Mouse (Mus musculus) R1 (cell line): ENCODE results near the gene Shc3.

Source experiments
- DNase-seq: peaks from one replicate; pipeline ENCODE4 v3.0.0-alpha.2; 2018; ENCODE audit warnings: low read depth, low spot score

The Shc3 gene

DNA sequence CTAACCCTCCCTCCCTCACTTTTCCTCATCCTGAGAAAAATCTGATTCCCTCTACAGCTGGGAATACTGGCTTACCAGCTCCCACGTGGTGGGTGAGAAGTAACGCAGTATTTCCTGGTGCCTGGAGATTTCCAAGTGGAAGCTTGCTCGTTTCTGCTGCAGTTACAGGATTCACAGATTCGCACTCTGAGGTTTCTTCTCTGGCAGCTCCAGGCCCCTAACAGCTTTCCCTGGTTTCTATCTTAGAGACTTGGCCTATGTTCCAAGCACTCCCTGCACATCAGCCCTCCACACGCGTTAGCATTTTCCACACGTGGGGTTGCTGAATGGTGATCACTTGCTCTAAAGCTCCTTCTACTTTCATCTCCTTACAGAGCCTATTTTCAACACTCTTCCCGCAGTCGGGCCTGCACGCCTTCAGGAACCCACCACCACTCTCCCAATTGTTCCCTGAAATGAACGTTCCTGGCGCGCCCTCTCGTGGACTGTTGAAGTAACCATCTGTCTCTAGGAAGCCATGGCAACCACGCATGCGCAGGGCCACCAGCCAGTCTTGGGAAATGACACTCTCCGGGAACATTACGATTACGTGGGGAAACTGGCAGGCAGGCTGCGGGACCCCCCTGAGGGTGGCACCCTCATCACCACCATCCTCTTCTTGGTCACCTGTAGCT lies 150.8 kb downstream of the Shc3 start:
- peak; percentile 94 for DNase-seq

DNA sequence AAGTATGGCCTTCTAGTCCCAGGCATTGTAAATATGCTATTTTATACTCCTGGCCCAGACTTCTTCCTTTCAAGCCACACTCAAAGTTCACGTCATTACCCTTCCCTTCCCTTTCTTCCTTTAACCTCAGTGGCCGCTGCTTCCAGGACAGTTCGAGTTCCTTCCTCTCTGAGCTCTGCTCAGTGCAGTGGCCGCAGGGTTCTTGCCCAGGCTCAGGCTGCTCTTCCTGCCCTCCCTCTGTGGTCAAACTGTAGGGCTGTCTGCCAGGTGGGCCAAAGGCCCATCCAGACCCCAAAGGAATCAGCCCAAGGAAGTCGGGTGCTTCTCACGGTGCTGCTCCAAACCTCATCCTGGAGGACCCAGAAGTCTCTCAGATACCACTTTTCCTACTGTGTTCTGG lies 151.4 kb downstream of the Shc3 start:
- no peak for DNase-seq

GRCm38 (mm10) chr13:51416727-51417126 lies 152.5 kb downstream of the Shc3 start:
- no peak for DNase-seq

- DNase-seq, result peak; percentile 67
Measured at GRCm38 (mm10) chr13:51413461-51413860, 155.8 kb downstream of the Shc3 start.

DNA sequence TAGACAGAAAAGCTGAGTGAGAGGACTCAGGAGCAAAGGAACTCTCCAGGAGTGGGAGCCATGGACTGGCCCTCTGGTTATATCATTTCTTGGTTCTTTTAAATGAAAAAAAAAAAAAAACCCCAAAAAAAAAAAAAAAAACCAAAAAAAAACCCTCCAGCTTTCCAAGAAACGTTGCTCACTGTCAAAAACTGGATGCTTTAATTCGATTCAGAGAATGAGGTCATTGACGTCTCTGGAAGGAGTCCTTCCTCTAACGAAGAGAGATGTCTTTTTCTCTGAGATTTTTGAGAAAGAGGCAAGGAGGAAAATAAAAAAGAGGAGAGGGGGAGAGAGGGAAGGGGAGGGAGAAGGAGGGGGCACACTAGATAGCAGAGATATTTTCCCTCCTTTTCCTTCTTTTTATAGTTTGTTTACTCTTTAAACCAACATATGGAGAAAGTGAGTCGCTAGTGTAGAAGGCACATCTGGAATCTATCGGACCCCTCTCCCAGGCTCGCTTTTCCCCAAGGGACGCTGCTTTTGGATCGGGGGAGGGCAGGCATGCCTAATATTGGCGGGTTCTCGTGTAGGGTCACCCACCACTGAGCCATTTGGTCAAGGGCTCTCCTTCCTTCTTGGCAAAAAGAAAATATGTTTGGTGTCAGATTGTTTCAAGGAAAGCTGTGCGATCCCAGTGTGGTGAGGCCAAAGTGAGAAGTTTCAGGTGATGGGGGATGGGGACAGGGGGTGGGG lies 157.4 kb downstream of the Shc3 start:
- no peak for DNase-seq

- no peak for DNase-seq
Measured at GRCm38 (mm10) chr13:51411243-51411642, 158.0 kb downstream of the Shc3 start.

- no peak for DNase-seq
Measured at GRCm38 (mm10) chr13:51409936-51410481, 159.2 kb downstream of the Shc3 start.

- peak; percentile 82 for DNase-seq
Measured at GRCm38 (mm10) chr13:51408519-51409001, 160.7 kb downstream of the Shc3 start, which contains the start of gene S1pr3. Gene S1pr3 (plus strand): TSS chr13:51408639.

GRCm38 (mm10) chr13:51407541-51408217 lies 161.5 kb downstream of the Shc3 start:
- no peak for DNase-seq

DNA sequence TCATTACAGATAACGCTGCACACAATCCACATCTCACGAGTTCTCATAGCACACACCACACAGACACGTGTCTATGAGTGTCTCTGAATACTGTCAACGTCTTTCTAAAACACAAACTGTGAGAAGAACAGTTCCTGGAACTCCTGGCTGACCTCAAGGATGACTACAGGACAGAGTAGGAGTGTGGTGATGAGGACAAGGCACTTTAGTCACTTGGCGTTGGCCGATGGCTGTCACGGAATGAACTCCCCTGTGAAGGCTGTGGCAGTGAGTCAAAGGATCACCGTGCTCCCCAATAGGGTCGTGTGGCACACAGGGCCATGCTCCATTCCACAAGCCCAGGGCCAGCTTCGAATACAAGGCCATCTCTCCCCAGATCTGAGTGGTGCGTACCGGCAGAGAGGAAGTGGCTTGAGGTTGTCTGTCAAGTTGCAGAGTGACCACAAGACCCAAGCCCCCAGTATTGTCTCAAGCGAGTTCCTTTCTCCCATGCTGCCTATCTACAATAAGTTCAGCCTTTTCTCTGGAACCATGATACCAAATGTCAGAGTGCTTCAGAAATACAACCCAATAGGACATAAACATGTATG lies 163.4 kb downstream of the Shc3 start:
- DNase-seq, result no peak

GRCm38 (mm10) chr13:51404566-51404965 lies 164.7 kb downstream of the Shc3 start:
- DNase-seq, result no peak

GRCm38 (mm10) chr13:51400736-51401501 lies 168.3 kb downstream of the Shc3 start:
- peak; percentile 63 for DNase-seq

- peak; percentile 31 for DNase-seq
Measured at GRCm38 (mm10) chr13:51400186-51400719, 169.0 kb downstream of the Shc3 start.

DNA sequence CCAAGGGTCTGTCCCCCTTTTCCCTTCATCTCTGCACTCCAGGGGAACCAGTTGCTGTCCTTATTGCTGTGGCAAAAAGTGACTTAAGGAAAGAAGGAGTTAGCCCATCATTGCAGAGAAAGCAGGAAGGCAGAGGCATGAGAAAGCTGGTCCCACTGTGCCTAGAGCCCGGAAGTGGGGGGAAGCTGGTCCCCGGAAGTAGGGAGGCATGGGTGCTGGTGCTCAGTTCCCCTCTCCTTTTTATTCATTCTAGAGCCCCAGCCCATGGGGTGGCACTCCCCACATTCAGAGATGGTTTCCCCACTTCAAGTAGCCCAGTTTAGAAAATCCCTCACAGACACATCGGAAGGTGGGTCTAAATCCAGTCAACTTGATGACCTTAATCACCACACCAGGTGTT lies 169.7 kb downstream of the Shc3 start:
- no peak for DNase-seq

DNA sequence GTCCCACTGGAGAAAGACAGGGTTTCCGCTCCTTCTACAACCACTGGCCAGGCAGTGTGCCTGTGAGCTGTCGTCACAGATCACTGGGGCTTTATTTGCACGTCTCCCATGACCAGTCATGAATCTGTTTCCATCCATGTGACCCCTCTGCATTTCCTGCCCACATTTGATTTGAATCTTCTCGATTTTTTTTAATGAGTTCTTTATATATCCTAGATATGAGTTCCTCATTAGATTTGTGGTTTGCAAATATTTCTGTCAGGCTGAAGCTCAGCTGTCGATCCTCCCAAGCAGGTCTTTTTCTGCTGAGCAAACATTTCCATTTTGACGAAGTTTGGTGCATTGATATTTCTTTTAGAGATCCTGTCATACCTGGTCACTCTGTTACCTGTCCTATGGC lies 171.4 kb downstream of the Shc3 start:
- DNase-seq, result no peak

DNA sequence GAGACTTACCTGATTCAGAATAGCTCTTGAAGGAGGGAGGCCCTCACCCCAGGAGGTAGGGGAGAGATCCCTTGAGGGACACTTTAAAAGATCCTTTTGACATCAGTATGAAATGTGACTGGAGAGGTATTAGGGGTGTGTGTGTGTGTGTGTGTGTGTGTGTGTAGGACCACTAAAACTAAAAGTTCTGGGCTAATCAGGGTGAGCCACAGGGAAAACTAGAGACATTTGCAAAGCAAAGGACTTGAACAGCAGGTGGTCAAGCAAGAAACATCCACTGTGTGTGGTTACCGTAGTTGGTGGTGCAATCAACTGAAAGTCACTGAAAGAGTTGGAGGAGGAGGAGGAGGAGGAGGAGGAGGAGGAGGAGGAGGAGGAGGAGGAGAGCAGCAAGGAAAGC lies 177.0 kb downstream of the Shc3 start:
- no peak for DNase-seq

- DNase-seq, result no peak
Measured at GRCm38 (mm10) chr13:51391359-51391916, 177.8 kb downstream of the Shc3 start.

DNA sequence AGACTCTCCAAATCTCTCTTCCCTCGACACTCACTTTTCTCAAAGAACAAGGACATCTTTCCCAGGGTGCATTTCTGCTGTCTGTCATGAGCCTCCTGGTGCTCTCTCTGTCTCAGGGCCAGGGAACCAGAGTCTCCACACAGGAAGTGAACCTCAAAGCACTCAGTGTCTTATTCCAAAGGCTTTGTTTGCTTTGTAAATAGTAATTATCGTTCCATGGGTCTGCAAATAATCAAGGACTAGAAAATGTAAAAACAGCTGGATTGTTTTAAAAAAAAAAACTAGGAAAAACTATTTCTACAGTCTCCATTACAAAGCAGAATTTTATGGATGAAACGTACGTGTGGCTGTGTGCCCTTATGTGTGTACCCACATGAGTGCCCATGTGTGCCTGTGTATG lies 178.8 kb downstream of the Shc3 start:
- DNase-seq, result no peak

DNA sequence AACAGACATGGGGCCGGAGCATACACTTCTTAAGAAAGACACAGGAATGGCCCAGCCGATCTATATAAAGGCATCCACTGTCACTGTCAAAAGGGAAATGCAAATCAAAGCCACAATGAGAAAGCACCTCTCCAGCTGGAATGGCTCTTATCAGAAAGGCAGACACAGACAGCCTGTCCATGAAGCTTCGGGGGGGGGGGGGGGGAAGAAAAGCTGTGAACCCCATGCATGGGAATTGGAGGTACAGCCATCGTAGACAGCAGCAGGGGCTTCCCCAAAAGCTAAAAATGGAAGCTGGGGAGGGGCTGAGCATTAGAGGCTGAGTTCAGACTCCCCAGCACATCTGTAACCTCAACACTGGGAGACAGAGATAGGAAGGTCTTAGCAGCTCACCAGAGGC lies 181.3 kb downstream of the Shc3 start:
- no peak for DNase-seq

DNA sequence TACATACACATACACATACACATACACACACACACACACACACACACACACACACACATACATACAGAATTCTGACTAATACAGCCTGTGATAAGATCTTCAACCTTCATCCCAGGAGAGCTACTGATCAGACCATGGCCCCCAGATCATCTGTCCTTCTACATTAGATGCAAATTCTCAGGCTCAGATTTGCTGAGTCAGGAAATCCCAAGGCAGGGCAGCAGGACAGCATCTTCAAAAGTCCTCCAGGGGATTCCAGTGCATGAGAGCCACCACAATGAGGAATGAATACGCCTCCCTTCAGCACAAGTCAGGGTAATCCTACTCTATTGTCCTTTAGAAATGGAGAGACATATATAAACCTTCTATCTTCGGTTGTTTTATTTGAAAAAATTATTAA lies 184.3 kb downstream of the Shc3 start:
- DNase-seq, result no peak
